Mouse (Mus musculus): ENCODE data around the gene Gm17509.

The Gm17509 gene

GRCm38 (mm10) chr13:117220501-117221321 lies at the start of gene Gm17509:
Gm17509 (minus strand) TSS chr13:117221075.
- DNase-seq: peak; percentile 84

GRCm38 (mm10) chr13:117267963-117268362 lies 47.1 kb upstream of the Gm17509 start:
- DNase-seq: no peak

- no peak for DNase-seq
Measured at GRCm38 (mm10) chr13:117266156-117266555, 45.3 kb upstream of the Gm17509 start.

GRCm38 (mm10) chr13:117260704-117261103 lies 39.8 kb upstream of the Gm17509 start:
- DNase-seq: no peak

- no peak for DNase-seq
Measured at GRCm38 (mm10) chr13:117242621-117243020, 21.7 kb upstream of the Gm17509 start.

GRCm38 (mm10) chr13:117242063-117242462 lies 21.2 kb upstream of the Gm17509 start:
- DNase-seq: no peak

GRCm38 (mm10) chr13:117237111-117237510 lies 16.2 kb upstream of the Gm17509 start:
- no peak for DNase-seq

- peak; percentile 65 to 71 for DNase-seq
Measured at GRCm38 (mm10) chr13:117235530-117236212, 14.8 kb upstream of the Gm17509 start.

GRCm38 (mm10) chr13:117234486-117234885 lies 13.6 kb upstream of the Gm17509 start:
- DNase-seq: no peak

- no peak for DNase-seq
Measured at GRCm38 (mm10) chr13:117233808-117234207, 12.9 kb upstream of the Gm17509 start.

- no peak for DNase-seq
Measured at GRCm38 (mm10) chr13:117230371-117231110, 9.7 kb upstream of the Gm17509 start.

GRCm38 (mm10) chr13:117225561-117225960 lies 4.7 kb upstream of the Gm17509 start:
- DNase-seq: peak; percentile 54 to 67

- DNase-seq: no peak
Measured at GRCm38 (mm10) chr13:117224901-117225300, 4.0 kb upstream of the Gm17509 start.

- no peak for DNase-seq
Measured at GRCm38 (mm10) chr13:117223125-117223524, 2.2 kb upstream of the Gm17509 start.

- DNase-seq: no peak
Measured at GRCm38 (mm10) chr13:117219871-117220500, 889 bp downstream of the Gm17509 start.

GRCm38 (mm10) chr13:117218092-117218491 lies 2.8 kb downstream of the Gm17509 start:
- DNase-seq: no peak

- no peak for DNase-seq
Measured at GRCm38 (mm10) chr13:117217621-117218020, 3.3 kb downstream of the Gm17509 start.

- no peak for DNase-seq
Measured at GRCm38 (mm10) chr13:117216752-117217363, 4.0 kb downstream of the Gm17509 start.

- DNase-seq: no peak
Measured at GRCm38 (mm10) chr13:117216126-117216525, 4.7 kb downstream of the Gm17509 start.

- no peak for DNase-seq
Measured at GRCm38 (mm10) chr13:117215481-117215880, 5.4 kb downstream of the Gm17509 start.

GRCm38 (mm10) chr13:117211386-117211875 lies 9.4 kb downstream of the Gm17509 start:
- DNase-seq: no peak

- DNase-seq: no peak
Measured at GRCm38 (mm10) chr13:117208236-117208635, 12.6 kb downstream of the Gm17509 start, which contains the start of gene Emb. Emb (plus strand) TSS chr13:117208536.

Data from cerebellum, postnatal 14 days (tissue).